Mouse (Mus musculus) right cerebral cortex, postnatal 10 days (tissue): ENCODE data around the gene Ucn.

Experiments
- DNase-seq, 2 experiments: peaks; one replicate each; pipeline ENCODE4 v3.0.0; 2021; ENCODE audit warnings: low spot score in 2 of 2

The Ucn gene

GRCm38 (mm10) chr5:31108000-31108490 lies 30.6 kb downstream of the Ucn start, which contains the start of gene Slc30a3:
Gene Slc30a3, minus strand, starts transcription at chr5:31108237.
- no peak for DNase-seq

- DNase-seq = no peak
Measured at GRCm38 (mm10) chr5:31105814-31106335, 32.8 kb downstream of the Ucn start, which contains the start of gene Dnajc5g. Gene Dnajc5g, plus strand, starts transcription at chr5:31106285.

GRCm38 (mm10) chr5:31095711-31096480 lies 42.7 kb downstream of the Ucn start:
- DNase-seq = no peak

- DNase-seq = peak; percentile 56 to 60
Measured at GRCm38 (mm10) chr5:31094799-31095691, 43.6 kb downstream of the Ucn start.

- DNase-seq = peak in 1 of 2 experiments; percentile 39
Measured at GRCm38 (mm10) chr5:31094100-31094798, 44.4 kb downstream of the Ucn start.

- peak; percentile 75 to 83 for DNase-seq
Measured at GRCm38 (mm10) chr5:31093151-31094041, 45.2 kb downstream of the Ucn start.

- DNase-seq = peak; percentile 74 to 76
Measured at GRCm38 (mm10) chr5:31092231-31092975, 46.2 kb downstream of the Ucn start.
